Mouse (Mus musculus) bone marrow, adult 2 months (tissue): ENCODE data around the gene Sp6.

Experiments
- CTCF ChIP-seq: fragments of 200-500 bp; IDR thresholded peaks from 2 replicates; pipeline ENCODE4 v1.5.1; 2011; ENCODE audit warnings: low read length, control low read depth; ENCODE audit not compliant: control insufficient read depth, insufficient read depth
- POLR2A ChIP-seq: fragments of 200-500 bp; IDR thresholded peaks from 2 replicates; pipeline ENCODE4 v1.6.1; 2011; ENCODE audit warnings: low read depth, mild to moderate bottlenecking, control low read depth, low read length, borderline replicate concordance; ENCODE audit not compliant: control insufficient read depth

GRCm38 (mm10) chr11:96991501-96991900 is 21.7 kb upstream of the Sp6 start:
- TF ChIP-seq CTCF (no peak), POLR2A (no peak)
